Mouse (Mus musculus) forebrain, embryonic 11.5 days (tissue): ENCODE results near the gene Gdf3. TPM values are rescaled to one million over a fixed set of nuclear protein-coding genes. Genes with fewer than 3 reads are reported as not detected.

Experiments used
- ATAC-seq: fragments of 200-750 bp; cut with Nextera tagmentation; replicated peaks from 2 replicates; pipeline ENCODE4 v1.8.0; 2017; ENCODE audit warnings: moderate TSS enrichment; ENCODE audit not compliant: low FRiP score
- DNase-seq: peaks from one replicate; pipeline ENCODE4 v3.0.0-alpha.2; 2017; ENCODE audit warnings: low spot score
- H3K27ac ChIP-seq: fragments of 300-500 bp; sonication (generic); 2 replicates; pipeline ENCODE4 v1.5.1; 2014; ENCODE audit warnings: low read depth, low read length
- H3K27me3 ChIP-seq: fragments of 300-500 bp; sonication (generic); 2 replicates; pipeline ENCODE4 v1.6.1; 2014; ENCODE audit warnings: mild to moderate bottlenecking, low read length, mixed read lengths; ENCODE audit not compliant: control insufficient read depth, insufficient read depth
- H3K36me3 ChIP-seq: fragments of 300-500 bp; sonication (generic); 2 replicates; pipeline ENCODE4 v1.6.1; 2014; ENCODE audit warnings: mild to moderate bottlenecking, low read length, moderate library complexity, mixed read lengths; ENCODE audit not compliant: control insufficient read depth, insufficient read depth
- H3K4me1 ChIP-seq: fragments of 300-500 bp; sonication (generic); replicated peaks from 2 replicates; pipeline ENCODE4 v1.6.1; 2014; ENCODE audit warnings: low read length, mixed read lengths; ENCODE audit not compliant: control insufficient read depth, insufficient read depth
- H3K4me2 ChIP-seq: fragments of 300-500 bp; sonication (generic); 2 replicates; pipeline ENCODE4 v1.6.1; 2014; ENCODE audit warnings: low read depth, mild to moderate bottlenecking, low read length, moderate library complexity, mixed read lengths; ENCODE audit not compliant: severe bottlenecking
- H3K4me3 ChIP-seq: fragments of 300-500 bp; sonication (generic); 2 replicates; pipeline ENCODE4 v1.5.1; 2014; ENCODE audit warnings: low read depth, low read length
- H3K9ac ChIP-seq: fragments of 300-500 bp; sonication (generic); 2 replicates; pipeline ENCODE4 v1.6.1; 2014; ENCODE audit warnings: low read length
- H3K9me3 ChIP-seq: fragments of 300-500 bp; sonication (generic); 2 replicates; pipeline ENCODE4 v1.6.1; 2016; ENCODE audit warnings: low read length, mixed read lengths; ENCODE audit not compliant: control insufficient read depth
- WGBS: fragments of 180-500 bp; shearing (Covaris S2); extraction: QIAGEN DNeasy Blood & Tissue Kit; methylation state at CpG from one replicate; pipeline ENCODE4 v1.1.7; 2014; 5-methylcytosine and 5-hydroxymethylcytosine counted together
- polyA plus RNA-seq: library from polyadenylated mRNA; unstranded; fragments of >200 nt; fragmentation: Nextera tagmentation; extraction: Ambion mirVana; gene quantifications from 2 replicates; pipeline ENCODE4 v1.2.1, GENCODE M21; 2014

Gdf3 gene
- polyA plus RNA-seq, 1 experiment from 2014 or later: 0.11 TPM

GRCm38 (mm10) chr6:122612426-122612825 is 2.5 kb upstream of the Gdf3 start:
- Histone ChIP-seq H3K4me1 (no peaks in the 10 kb centered on the region), H3K4me2 (no peak overlapping the region), H3K27ac (no peak overlapping the region), H3K27me3 (no peaks in the 10 kb centered on the region), H3K36me3 (no peaks in the 10 kb centered on the region), H3K9ac (no peak overlapping the region), H3K9me3 (no peaks in the 10 kb centered on the region), H3K4me3 (no peak overlapping the region)
- DNase-seq (no peak), ATAC-seq (no peak)
- WGBS: 85% methylated on average over 4 of the region's 4 CpGs

- H3K9ac ChIP-seq: no peak overlapping the region
- H3K4me1 ChIP-seq: no peaks in the 10 kb centered on the region
- no peaks in the 10 kb centered on the region for H3K27me3 ChIP-seq
- no peak overlapping the region for H3K4me3 ChIP-seq
- no peak overlapping the region for H3K27ac ChIP-seq
- DNase-seq: no peak
- H3K9me3 ChIP-seq: no peaks in the 10 kb centered on the region
- 86% methylated on average over 9 of the region's 9 CpGs for WGBS
- no peak overlapping the region for H3K4me2 ChIP-seq
- no peaks in the 10 kb centered on the region for H3K36me3 ChIP-seq
- no peak for ATAC-seq
Observed at GRCm38 (mm10) chr6:122609377-122609728, 534 bp downstream of the Gdf3 start.

GRCm38 (mm10) chr6:122608434-122609376 is 1.2 kb downstream of the Gdf3 start:
- Histone ChIP-seq H3K4me3 (no peak overlapping the region), H3K36me3 (no peaks in the 10 kb centered on the region), H3K9ac (no peak overlapping the region), H3K4me2 (no peak overlapping the region), H3K27me3 (no peaks in the 10 kb centered on the region), H3K27ac (no peak overlapping the region), H3K4me1 (no peaks in the 10 kb centered on the region), H3K9me3 (no peaks in the 10 kb centered on the region)
- ATAC-seq (no peak), DNase-seq (no peak)
- 79% methylated on average over 10 of the region's 10 CpGs for WGBS

- no peaks in the 10 kb centered on the region for H3K9me3 ChIP-seq
- 92% methylated on average over 12 of the region's 12 CpGs for WGBS
- H3K9ac ChIP-seq: no peak overlapping the region
- no peaks in the 10 kb centered on the region for H3K4me1 ChIP-seq
- no peaks in the 10 kb centered on the region for H3K36me3 ChIP-seq
- H3K27ac ChIP-seq: no peak overlapping the region
- no peak overlapping the region for H3K4me3 ChIP-seq
- DNase-seq (no peak), ATAC-seq (no peak)
- no peak overlapping the region for H3K4me2 ChIP-seq
- H3K27me3 ChIP-seq: no peaks in the 10 kb centered on the region
Observed at GRCm38 (mm10) chr6:122607700-122608099, 2.2 kb downstream of the Gdf3 start.

- Histone ChIP-seq H3K27ac (no peak overlapping the region), H3K9ac (no peak overlapping the region), H3K4me1 (no peaks in the 10 kb centered on the region), H3K4me3 (no peak overlapping the region), H3K4me2 (no peak overlapping the region), H3K36me3 (no peaks in the 10 kb centered on the region), H3K27me3 (no peaks in the 10 kb centered on the region), H3K9me3 (no peaks in the 10 kb centered on the region)
- DNase-seq: no peak
- no peak for ATAC-seq
- WGBS: 94% methylated on average over 11 of the region's 11 CpGs
Observed at GRCm38 (mm10) chr6:122606661-122607060, 3.2 kb downstream of the Gdf3 start.

GRCm38 (mm10) chr6:122605483-122605882 is 4.4 kb downstream of the Gdf3 start:
- Histone ChIP-seq H3K27me3 (no peaks in the 10 kb centered on the region), H3K27ac (no peak overlapping the region), H3K4me3 (no peak overlapping the region), H3K9me3 (no peaks in the 10 kb centered on the region), H3K4me1 (no peaks in the 10 kb centered on the region), H3K36me3 (no peaks in the 10 kb centered on the region), H3K9ac (no peak overlapping the region), H3K4me2 (no peak overlapping the region)
- no peak for ATAC-seq
- DNase-seq: no peak
- WGBS: 94% methylated on average over 8 of the region's 8 CpGs

- no peak for ATAC-seq
- no peak overlapping the region for H3K27ac ChIP-seq
- H3K4me3 ChIP-seq: no peak overlapping the region
- H3K4me1 ChIP-seq: no peaks in the 10 kb centered on the region
- no peak for DNase-seq
- H3K9me3 ChIP-seq: no peaks in the 10 kb centered on the region
- H3K9ac ChIP-seq: no peak overlapping the region
- H3K27me3 ChIP-seq: no peaks in the 10 kb centered on the region
- no peak overlapping the region for H3K4me2 ChIP-seq
- H3K36me3 ChIP-seq: no peaks in the 10 kb centered on the region
Observed at GRCm38 (mm10) chr6:122604260-122604659, 5.6 kb downstream of the Gdf3 start.

GRCm38 (mm10) chr6:122602992-122603322 is 6.9 kb downstream of the Gdf3 start:
- Histone ChIP-seq H3K9ac (no peak overlapping the region), H3K27me3 (no peaks in the 10 kb centered on the region), H3K4me1 (no peaks in the 10 kb centered on the region), H3K9me3 (no peaks in the 10 kb centered on the region), H3K4me2 (no peak overlapping the region), H3K4me3 (no peak overlapping the region), H3K27ac (no peak overlapping the region), H3K36me3 (no peaks in the 10 kb centered on the region)
- no peak for DNase-seq
- ATAC-seq: no peak
- 56% methylated on average over 1 of the region's 1 CpGs for WGBS
